Mouse (Mus musculus) liver, embryonic 12.5 days (tissue): ENCODE measurements at regions not wholly inside any gene's neighbourhood (a gene's known extent, or its start where the extent isn't known, plus 50 kb on each side); places are given as distances from the start of the nearest gene placed in this dataset.

Experiments
- ATAC-seq: fragments of 200-750 bp; cut with Nextera tagmentation; 2 replicates; pipeline ENCODE4 v1.8.0; 2017; ENCODE audit warnings: moderate number of reproducible peaks, mild to moderate bottlenecking, moderate library complexity
- H3K27ac ChIP-seq: fragments of 300-500 bp; sonication (generic); 2 replicates; pipeline ENCODE4 v1.5.1; 2016; ENCODE audit warnings: mild to moderate bottlenecking
- H3K27me3 ChIP-seq: fragments of 300-500 bp; sonication (generic); replicated peaks from 2 replicates; pipeline ENCODE4 v1.6.1; 2016; ENCODE audit warnings: mild to moderate bottlenecking, moderate library complexity
- H3K36me3 ChIP-seq: fragments of 300-500 bp; sonication (generic); 2 replicates; pipeline ENCODE4 v1.6.1; 2016; ENCODE audit warnings: mild to moderate bottlenecking, moderate library complexity
- H3K4me1 ChIP-seq: fragments of 300-500 bp; sonication (generic); 2 replicates; pipeline ENCODE4 v1.6.1; 2016
- H3K4me2 ChIP-seq: fragments of 300-500 bp; sonication (generic); 2 replicates; pipeline ENCODE4 v1.6.1; 2016; ENCODE audit warnings: mild to moderate bottlenecking, moderate library complexity
- H3K4me3 ChIP-seq: fragments of 300-500 bp; sonication (generic); 2 replicates; pipeline ENCODE4 v1.5.1; 2016; ENCODE audit warnings: mild to moderate bottlenecking, moderate library complexity
- H3K9ac ChIP-seq: fragments of 300-500 bp; sonication (generic); 2 replicates; pipeline ENCODE4 v1.6.1; 2016; ENCODE audit warnings: mild to moderate bottlenecking, moderate library complexity
- H3K9me3 ChIP-seq: fragments of 300-500 bp; sonication (generic); replicated peaks from 2 replicates; pipeline ENCODE4 v1.6.1; 2016; ENCODE audit warnings: mild to moderate bottlenecking, moderate library complexity
- WGBS: fragments of 180-500 bp; shearing (Covaris S2); methylation state at CpG from one replicate; pipeline ENCODE4 v1.1.7; 2016; ENCODE audit not compliant: insufficient replicate concordance; 5-methylcytosine and 5-hydroxymethylcytosine counted together

GRCm38 (mm10) chr2:59431867-59432266, 52.6 kb upstream of the Dapl1 start:
- no peak overlapping the region for H3K9ac ChIP-seq
- no peak for ATAC-seq
- H3K9me3 ChIP-seq, result no peaks in the 10 kb centered on the region
- 70% methylated on average over 7 of the region's 7 CpGs for WGBS
- H3K4me1 ChIP-seq, result no peaks in the 10 kb centered on the region
- H3K27me3 ChIP-seq, result no peaks in the 10 kb centered on the region
- no peaks in the 10 kb centered on the region for H3K36me3 ChIP-seq
- no peak overlapping the region for H3K4me3 ChIP-seq
- no peak overlapping the region for H3K4me2 ChIP-seq
- H3K27ac ChIP-seq, result no peak overlapping the region
